Mouse (Mus musculus): Measurements from ENCODE around the gene Zfand3.

Zfand3 gene

GRCm38 (mm10) chr17:29998566-29999295 lies 5.8 kb upstream of the Zfand3 start:
- no peak for DNase-seq

GRCm38 (mm10) chr17:30005103-30005443 lies 540 bp downstream of the Zfand3 start:
- no peak for DNase-seq

GRCm38 (mm10) chr17:30005451-30005941 lies 963 bp downstream of the Zfand3 start:
- DNase-seq = peak in 1 of 2 experiments; percentile 52

GRCm38 (mm10) chr17:30006877-30007276 lies 2.3 kb downstream of the Zfand3 start:
- DNase-seq = no peak

GRCm38 (mm10) chr17:30007883-30008282 lies 3.4 kb downstream of the Zfand3 start:
- no peak for DNase-seq

- DNase-seq = no peak
Observed at GRCm38 (mm10) chr17:30008392-30008791, 3.9 kb downstream of the Zfand3 start.

- no peak for DNase-seq
Observed at GRCm38 (mm10) chr17:30014660-30015059, 10.1 kb downstream of the Zfand3 start.

- no peak for DNase-seq
Observed at GRCm38 (mm10) chr17:30018927-30019610, 14.5 kb downstream of the Zfand3 start.

- no peak for DNase-seq
Observed at GRCm38 (mm10) chr17:30019942-30020341, 15.4 kb downstream of the Zfand3 start.

- DNase-seq = peak; percentile 61 to 72
Observed at GRCm38 (mm10) chr17:30024651-30025050, 20.1 kb downstream of the Zfand3 start.

- no peak for DNase-seq
Observed at GRCm38 (mm10) chr17:30026617-30027016, 22.1 kb downstream of the Zfand3 start.

- peak; percentile 48 to 58 for DNase-seq
Observed at GRCm38 (mm10) chr17:30027343-30028029, 23.0 kb downstream of the Zfand3 start.

GRCm38 (mm10) chr17:30029633-30030226 lies 25.2 kb downstream of the Zfand3 start:
- no peak for DNase-seq

- DNase-seq = no peak
Observed at GRCm38 (mm10) chr17:30032796-30033195, 28.3 kb downstream of the Zfand3 start.

GRCm38 (mm10) chr17:30033991-30034390 lies 29.5 kb downstream of the Zfand3 start:
- DNase-seq = no peak

GRCm38 (mm10) chr17:30035216-30036005 lies 30.9 kb downstream of the Zfand3 start:
- DNase-seq = peak; percentile 52 to 73

GRCm38 (mm10) chr17:30043163-30043822 lies 38.8 kb downstream of the Zfand3 start:
- DNase-seq = no peak

GRCm38 (mm10) chr17:30045181-30045580 lies 40.6 kb downstream of the Zfand3 start:
- DNase-seq = no peak

- DNase-seq = no peak
Observed at GRCm38 (mm10) chr17:30046654-30047053, 42.1 kb downstream of the Zfand3 start.

- DNase-seq = no peak
Observed at GRCm38 (mm10) chr17:30051523-30052346, 47.2 kb downstream of the Zfand3 start.

GRCm38 (mm10) chr17:30052347-30052742 lies 47.8 kb downstream of the Zfand3 start:
- no peak for DNase-seq

All from thymus, postnatal 36 days (tissue).